Mouse (Mus musculus) lung, adult 18-20 months (tissue): ENCODE data around the gene Bcr.
"Not testable (repeated sequence)": the region's sequence is repeated elsewhere in the genome, so short reads cannot be mapped to it uniquely, and the experiment has no call there.

Experiments used
- DNase-seq, 2 experiments: peaks; one replicate each; pipeline ENCODE4 v3.0.0; 2022; ENCODE audit warnings: mixed read lengths in 2 of 2

Gene Bcr

GRCm38 (mm10) chr10:75060217-75060842, at the start of gene Bcr:
Gene Bcr, plus strand, starts transcription at chr10:75060592.
- DNase-seq, result peak; percentile 82 to 86

GRCm38 (mm10) chr10:75010704-75011103, 49.7 kb upstream of the Bcr start:
- no peak for DNase-seq

DNA sequence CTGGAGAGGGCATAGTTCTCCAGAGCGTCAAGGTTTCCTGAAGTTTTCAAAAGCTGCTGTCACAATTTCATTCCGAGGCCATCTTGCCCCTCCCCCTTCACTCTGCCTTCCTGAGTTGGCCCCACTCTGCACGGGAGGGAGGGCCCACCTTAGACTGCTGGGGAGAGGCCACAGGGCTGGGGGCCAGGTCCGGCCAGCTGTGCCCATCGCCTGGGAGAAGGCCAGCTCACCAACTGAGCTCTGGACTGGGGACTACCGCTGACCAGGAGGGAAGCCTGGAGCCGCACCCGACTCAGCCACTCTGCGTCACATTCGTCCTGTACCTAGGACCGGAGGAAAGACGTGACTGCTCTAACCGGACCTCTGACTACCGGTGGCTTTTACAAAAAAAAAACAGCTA, 44.9 kb upstream of the Bcr start:
- DNase-seq, result no peak

DNA sequence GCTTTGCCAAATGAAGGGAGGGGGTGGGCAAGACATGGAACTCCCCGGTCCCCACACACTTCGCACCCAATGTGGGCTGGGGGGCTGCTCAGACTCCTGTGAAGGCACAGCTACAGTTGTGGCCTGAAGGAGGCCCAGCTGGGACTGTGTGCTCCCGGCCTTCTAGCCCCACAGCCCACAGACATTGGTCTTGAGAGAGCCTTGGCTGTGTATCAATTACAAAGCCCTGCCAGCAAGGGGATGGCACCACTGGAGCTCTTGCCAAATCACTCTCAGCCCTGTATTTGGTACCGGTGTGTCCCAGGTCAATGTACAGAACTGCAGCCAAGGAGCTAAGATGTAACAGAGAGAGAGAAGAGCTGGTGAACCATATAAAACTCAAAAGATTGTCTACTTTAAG, 43.9 kb upstream of the Bcr start:
- DNase-seq, result no peak

DNA sequence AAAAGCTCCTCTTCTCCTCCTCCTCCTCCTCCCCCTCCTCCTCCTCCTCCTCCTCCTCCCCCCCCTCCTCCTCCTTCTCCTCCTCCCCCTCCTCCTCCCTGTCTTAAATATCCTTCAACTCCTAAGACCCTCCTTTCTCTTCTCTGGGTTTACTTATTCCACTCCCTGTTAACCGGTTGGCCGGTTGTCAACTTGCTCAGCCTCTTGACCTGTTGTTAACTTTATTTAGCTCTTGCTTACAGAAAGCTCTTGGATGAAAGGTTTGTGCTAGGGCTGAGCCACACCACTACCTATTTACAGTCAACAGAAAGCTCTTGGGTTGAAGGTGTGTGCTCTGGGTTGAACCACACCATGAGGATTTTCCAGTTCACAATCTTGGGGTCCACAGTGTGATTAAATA, 40.1 kb upstream of the Bcr start:
- peak; percentile 60 to 64 for DNase-seq

- DNase-seq, result peak; percentile 64 to 69
Observed at GRCm38 (mm10) chr10:75021138-75021537, 39.3 kb upstream of the Bcr start.

DNA sequence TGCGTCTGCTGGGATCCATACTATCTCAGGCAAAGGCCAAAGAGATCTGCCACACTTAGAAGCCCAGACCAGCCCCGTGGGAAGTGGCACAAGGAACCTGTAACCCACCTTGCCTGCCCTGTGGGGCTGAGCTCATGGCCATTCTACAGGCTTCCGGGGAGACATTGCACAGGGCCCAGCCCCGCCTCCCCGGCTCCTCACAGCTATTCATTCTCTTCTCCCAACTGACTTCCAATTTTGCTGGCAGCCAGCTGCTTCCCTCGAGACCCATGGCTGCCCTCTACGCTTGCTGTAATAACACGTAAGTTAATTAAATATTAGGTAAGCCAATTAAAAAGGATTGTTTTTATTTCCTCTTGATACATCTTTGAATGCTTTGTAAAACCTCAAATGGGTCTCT, 33.9 kb upstream of the Bcr start:
- no peak for DNase-seq

DNA sequence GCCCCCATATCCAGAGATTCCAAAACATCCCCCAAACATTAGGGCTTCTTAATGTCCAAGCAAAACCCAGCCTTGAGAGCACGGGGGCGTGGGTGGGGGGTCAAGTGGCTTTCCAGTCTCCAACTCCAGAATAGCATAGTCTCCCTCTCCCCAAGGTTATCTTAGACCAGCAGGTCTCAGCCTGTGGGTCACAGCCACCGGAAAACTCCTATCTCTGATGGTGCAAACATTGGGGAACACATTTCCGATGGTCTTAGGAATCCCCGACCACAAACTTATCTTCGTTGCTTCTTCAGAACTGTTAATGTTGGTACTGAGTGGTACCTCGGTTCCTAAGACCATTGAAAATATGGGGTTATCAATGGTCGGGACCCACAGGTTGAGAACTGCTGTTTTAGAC, 31.6 kb upstream of the Bcr start:
- no peak for DNase-seq

DNA sequence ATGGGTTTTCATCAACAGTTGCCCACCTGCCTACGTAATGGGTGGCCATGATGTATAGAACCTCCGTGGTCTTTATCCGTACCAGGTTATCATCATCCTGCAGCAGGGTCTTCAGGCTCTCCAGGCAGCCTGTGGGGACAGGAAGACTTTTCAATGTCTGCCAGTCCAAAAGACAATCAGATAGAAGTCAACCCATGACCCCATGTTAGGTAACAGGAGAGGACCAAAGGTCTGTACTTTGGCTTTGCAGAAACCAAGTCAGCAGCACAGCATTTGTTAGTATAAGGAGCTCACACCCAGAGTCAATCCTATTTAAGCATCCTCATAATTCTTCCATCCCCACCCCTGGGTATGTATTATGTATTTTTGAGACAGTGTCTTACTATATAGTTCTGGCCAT, 30.7 kb upstream of the Bcr start:
- DNase-seq, result no peak

DNA sequence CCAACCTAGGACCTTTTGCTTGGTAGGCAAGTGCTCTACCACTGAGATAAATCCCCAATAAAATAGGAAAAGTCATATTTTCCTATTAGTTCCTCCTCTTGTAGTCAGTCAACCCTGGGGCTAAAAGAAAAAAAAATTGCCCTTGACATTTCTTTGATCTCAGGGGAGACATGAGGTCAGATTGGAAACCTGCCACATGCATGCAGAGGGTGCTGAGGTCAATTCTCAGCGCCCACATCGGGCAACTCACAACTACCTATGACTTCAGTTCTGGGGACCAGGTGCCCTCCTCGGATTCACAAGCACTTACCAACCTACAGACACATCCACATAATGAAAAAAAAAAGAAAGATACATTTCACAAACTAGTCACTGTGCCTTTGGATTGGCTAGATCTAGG, 30.2 kb upstream of the Bcr start:
- DNase-seq, result no peak

DNA sequence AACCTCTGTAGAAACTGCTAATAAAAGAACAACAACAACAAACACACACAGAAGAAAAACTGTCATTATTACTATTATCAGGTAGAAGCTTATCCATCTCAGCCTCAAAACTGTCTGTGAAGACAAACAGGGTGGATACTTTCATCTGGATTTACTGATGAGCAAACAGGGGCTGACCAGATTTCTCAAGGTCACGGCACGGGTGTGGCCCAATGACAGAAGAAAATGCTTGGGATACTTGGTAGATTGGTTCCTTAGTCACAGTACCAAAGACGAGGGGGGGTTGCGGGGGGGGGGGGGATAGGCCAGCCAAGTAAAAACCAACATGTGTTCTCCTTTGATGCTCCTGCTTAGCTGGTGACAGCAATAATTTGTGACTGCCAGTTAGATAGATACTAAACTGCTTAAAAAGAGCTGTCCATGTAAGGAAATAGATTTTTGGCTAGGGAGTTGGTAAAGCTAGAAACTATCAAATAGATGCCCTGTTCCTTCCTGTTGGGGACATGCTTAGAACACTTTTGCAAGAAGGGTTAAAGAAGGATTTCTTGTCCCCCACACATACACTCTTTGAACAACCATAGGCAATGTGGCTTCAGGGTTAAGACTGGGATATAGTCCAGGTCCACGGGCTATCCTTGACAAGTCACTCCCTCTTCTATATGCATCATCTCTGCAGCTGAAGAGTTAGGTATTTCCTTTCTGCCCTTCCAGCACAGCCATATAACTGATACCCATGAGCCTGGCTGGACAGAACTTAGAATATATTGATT, 28.9 kb upstream of the Bcr start:
- no peak for DNase-seq

DNA sequence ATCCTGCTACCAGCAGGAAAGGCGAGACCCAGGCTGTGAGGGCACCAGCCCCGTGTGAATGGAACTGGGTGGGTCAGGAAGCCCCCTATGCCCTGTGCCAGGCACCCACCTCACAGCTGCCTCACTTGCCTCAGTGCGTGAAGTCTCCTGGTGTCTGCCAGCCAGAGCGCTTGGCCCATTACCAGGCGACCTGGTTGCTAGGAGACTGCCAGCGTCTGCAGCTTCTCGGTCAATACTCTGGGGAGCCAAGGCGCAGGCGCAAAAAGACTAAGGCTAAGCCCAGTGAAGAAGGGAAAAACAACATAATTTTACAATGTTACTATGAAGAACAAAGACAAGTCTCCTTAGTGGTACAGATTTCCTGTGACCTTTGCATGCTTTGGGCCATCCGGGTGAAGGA, 28.0 kb upstream of the Bcr start, which contains the start of gene Rsph14:
Gene Rsph14 (minus strand): TSS at position 192 of the 400 bp plus-strand sequence.
- DNase-seq, result peak; percentile 74 to 80

- DNase-seq, result peak; percentile 89 to 93
Observed at GRCm38 (mm10) chr10:75036883-75037379, 23.5 kb upstream of the Bcr start, which contains the start of gene Rab36. Gene Rab36, plus strand, starts transcription at chr10:75037058.

DNA sequence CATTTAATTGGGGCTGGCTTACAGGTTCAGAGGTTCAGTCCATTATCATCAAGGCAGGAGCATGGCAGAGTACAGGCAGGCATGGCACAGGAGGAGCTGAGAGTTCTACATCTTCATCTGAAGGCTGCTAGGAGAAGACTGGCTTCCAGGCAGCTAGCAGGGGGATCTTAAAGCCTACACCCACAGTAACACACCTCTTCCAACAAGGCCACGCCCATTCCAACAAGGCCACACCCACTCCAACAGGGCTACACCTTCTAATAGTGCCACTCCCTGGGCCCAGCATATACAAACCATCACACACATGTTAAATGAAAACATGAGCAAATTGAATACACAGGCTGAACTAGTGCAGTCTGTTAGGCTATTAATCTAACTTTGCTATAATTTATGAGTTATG, 18.3 kb upstream of the Bcr start:
- DNase-seq, result not testable (repeated sequence)

GRCm38 (mm10) chr10:75044459-75044858, 15.9 kb upstream of the Bcr start:
- no peak for DNase-seq

GRCm38 (mm10) chr10:75045831-75046230, 14.6 kb upstream of the Bcr start:
- no peak for DNase-seq

- no peak for DNase-seq
Observed at GRCm38 (mm10) chr10:75048711-75049110, 11.7 kb upstream of the Bcr start.

- DNase-seq, result no peak
Observed at GRCm38 (mm10) chr10:75051364-75052074, 8.9 kb upstream of the Bcr start.

DNA sequence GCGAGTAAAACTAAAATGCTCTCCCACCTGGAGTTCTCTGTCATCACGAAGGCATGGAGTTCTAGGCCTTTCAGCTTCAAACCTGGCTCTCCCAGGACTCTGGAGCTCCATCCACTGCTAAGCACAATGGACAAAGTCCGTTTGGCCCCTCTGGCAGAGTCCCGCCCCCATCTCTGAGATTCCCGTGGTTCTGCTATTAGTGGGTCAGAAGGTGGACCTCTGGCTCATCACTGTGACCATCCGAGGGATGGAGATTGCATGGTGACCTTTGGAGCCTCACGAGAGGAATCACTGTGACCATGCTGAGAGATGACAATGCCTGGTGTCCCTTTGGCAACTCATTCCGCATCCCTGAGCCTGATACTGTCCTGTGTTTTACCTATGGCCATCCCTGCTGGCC, 7.5 kb upstream of the Bcr start:
- no peak for DNase-seq

- no peak for DNase-seq
Observed at GRCm38 (mm10) chr10:75053655-75054054, 6.7 kb upstream of the Bcr start.

GRCm38 (mm10) chr10:75054125-75054524, 6.3 kb upstream of the Bcr start:
- peak; percentile 57 to 72 for DNase-seq

GRCm38 (mm10) chr10:75055672-75056071, 4.7 kb upstream of the Bcr start:
- no peak for DNase-seq

GRCm38 (mm10) chr10:75056255-75056654, 4.1 kb upstream of the Bcr start:
- no peak for DNase-seq

DNA sequence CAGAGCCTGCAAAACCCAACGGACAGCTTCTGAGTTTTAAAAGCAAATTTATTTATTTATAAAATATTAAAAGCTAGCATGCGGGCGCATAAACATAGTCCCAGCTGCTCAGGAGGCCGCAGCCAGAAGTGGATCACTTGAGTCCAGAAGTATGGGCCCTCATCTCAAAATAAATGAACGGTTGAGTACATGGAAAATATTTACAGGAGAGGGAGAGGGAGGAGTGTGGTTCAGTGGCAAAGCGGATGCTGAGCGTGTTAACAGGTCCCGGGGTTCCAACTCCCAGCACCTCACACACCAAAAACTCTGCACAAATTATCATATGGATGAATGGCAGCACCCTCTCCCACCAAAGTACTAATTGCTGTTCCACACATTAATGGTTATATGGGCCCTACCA, 2.1 kb upstream of the Bcr start:
- DNase-seq, result peak; percentile 60 to 77
